Mouse (Mus musculus) large intestine, adult 2 months (tissue): ENCODE data around the gene Gm13089. TPM values are rescaled to one million over a fixed set of nuclear protein-coding genes. Genes with fewer than 3 reads are reported as not detected.
"Not testable (repeated sequence)": the region's sequence is repeated elsewhere in the genome, so short reads cannot be mapped to it uniquely, and the experiment has no call there.

Source experiments
- DNase-seq: peaks from one replicate; pipeline ENCODE4 v3.0.0-alpha.2; 2012; ENCODE audit warnings: low read depth, low spot score
- WGBS: fragments of 180-500 bp; shearing (Covaris S2); methylation state at CpG from one replicate; pipeline ENCODE4 v1.1.7; 2018; 5-methylcytosine and 5-hydroxymethylcytosine counted together
- polyA plus RNA-seq: library from polyadenylated mRNA; depleted of rRNA; stranded (reverse); fragments of >200 nt; gene quantifications from 2 replicates; pipeline ENCODE4 v1.2.3, GENCODE M21; 2012; rRNA removed

Gene Gm13089
- polyA plus RNA-seq, result not detected in 2 replicates

- WGBS, result 87% methylated on average over 2 of the region's 2 CpGs
- no peak for DNase-seq
These were observed at the start of gene Gm13089 for GRCm38 (mm10) chr4:143702611-143703010. Gm13089 (minus strand) TSS chr4:143702711.

GRCm38 (mm10) chr4:143719155-143719554, 16.6 kb upstream of the Gm13089 start, which contains the start of gene Gm13078:
Gm13078 (plus strand) TSS chr4:143719455.
- DNase-seq, result no peak
- 81% methylated on average over 1 of the region's 1 CpGs for WGBS

- not testable (repeated sequence) for DNase-seq
These were observed 45.4 kb downstream of the Gm13089 start, which contains the start of gene Gm13088 for GRCm38 (mm10) chr4:143657146-143657545. Gm13088 (minus strand) TSS chr4:143657246.

Other genes starting within 250 kb of the Gm13089 start
- gene Gm13043, start 191.4 kb downstream of the Gm13089 start, polyA plus RNA-seq, result not detected in 2 replicates
- gene Gm13040, start 166.8 kb downstream of the Gm13089 start, polyA plus RNA-seq, result not detected in 2 replicates
- not detected in 2 replicates for gene BC080695, start 151.0 kb downstream of the Gm13089 start, polyA plus RNA-seq
- not detected in 2 replicates for gene Gm13057, start 151.0 kb downstream of the Gm13089 start, polyA plus RNA-seq
- not detected in 2 replicates for gene Gm13083, start 87.7 kb downstream of the Gm13089 start, polyA plus RNA-seq
- not detected in 2 replicates for gene Gm13088, start 45.5 kb downstream of the Gm13089 start, polyA plus RNA-seq
- gene Gm13078, start 16.7 kb upstream of the Gm13089 start, polyA plus RNA-seq, result not detected in 2 replicates
- gene Gm13023, start 86.6 kb upstream of the Gm13089 start, polyA plus RNA-seq, result not detected in 2 replicates
- gene Gm13084, start 113.4 kb upstream of the Gm13089 start, polyA plus RNA-seq, result not detected in 2 replicates
- gene Gm13103, start 143.8 kb upstream of the Gm13089 start, polyA plus RNA-seq, result not detected in 2 replicates
- gene Pramef6, start 197.7 kb upstream of the Gm13089 start, polyA plus RNA-seq, result not detected in 2 replicates
- not detected in 2 replicates for gene Pramef25, start 248.3 kb upstream of the Gm13089 start, polyA plus RNA-seq